Mouse (Mus musculus) embryonic fibroblast, embryonic 13.5 days (primary cell): Measurements from ENCODE around the gene Slc4a10. TPM values are rescaled to one million over a fixed set of nuclear protein-coding genes. Genes with fewer than 3 reads are reported as not detected.

Source experiments
- H3K27ac ChIP-seq: 2 replicates; pipeline ENCODE4 v1.5.1; 2012; ENCODE audit warnings: low read length, control low read depth, inconsistent platforms; ENCODE audit not compliant: insufficient read depth
- H3K4me1 ChIP-seq: 2 replicates; pipeline ENCODE4 v1.6.1; 2011; ENCODE audit warnings: low read length; ENCODE audit not compliant: control insufficient read depth, insufficient read depth
- H3K4me3 ChIP-seq: 2 replicates; pipeline ENCODE4 v1.5.1; 2011; ENCODE audit warnings: mild to moderate bottlenecking, control low read depth, low read length; ENCODE audit not compliant: insufficient read depth
- CTCF ChIP-seq: IDR thresholded peaks from 2 replicates; pipeline ENCODE4 v1.5.1; 2011; ENCODE audit warnings: mild to moderate bottlenecking, control low read depth, low read length, moderate library complexity, borderline replicate concordance; ENCODE audit not compliant: insufficient read depth
- POLR2A ChIP-seq: IDR thresholded peaks from 2 replicates; pipeline ENCODE4 v1.6.1; 2011; ENCODE audit warnings: low read depth, mild to moderate bottlenecking, control low read depth, low read length, moderate library complexity
- polyA plus RNA-seq: library from polyadenylated mRNA; stranded (reverse); fragments of >200 nt; gene quantifications from 2 replicates; pipeline ENCODE4 v1.2.4, GENCODE M21; 2011; ENCODE audit warnings: low read depth; ENCODE audit not compliant: missing spikeins, insufficient read length

Gene Slc4a10
- polyA plus RNA-seq, 1 experiment = 0.14 TPM

GRCm38 (mm10) chr2:62368349-62369053, 322.2 kb downstream of the Slc4a10 start:
- no peaks in the 10 kb centered on the region for H3K4me1 ChIP-seq
- H3K4me3 ChIP-seq = no peak overlapping the region
- no peak for TF ChIP-seq POLR2A
- no peak for TF ChIP-seq CTCF
- H3K27ac ChIP-seq = no peak overlapping the region

GRCm38 (mm10) chr2:62370048-62370447, 323.8 kb downstream of the Slc4a10 start:
- TF ChIP-seq POLR2A (no peak), CTCF (no peak)
- no peaks in the 10 kb centered on the region for H3K4me1 ChIP-seq
- H3K27ac ChIP-seq = no peak overlapping the region
- H3K4me3 ChIP-seq = no peak overlapping the region

- H3K4me3 ChIP-seq = no peak overlapping the region
- TF ChIP-seq POLR2A (no peak), CTCF (no peak)
- H3K4me1 ChIP-seq = no peaks in the 10 kb centered on the region
- H3K27ac ChIP-seq = no peak overlapping the region
Measured at GRCm38 (mm10) chr2:62373692-62374091, 327.4 kb downstream of the Slc4a10 start.

Other genes with a start within 250 kb of the Slc4a10 start
- gene Tbr1, start 243.5 kb upstream of the Slc4a10 start, polyA plus RNA-seq = 0.20 and 0.37 TPM in 2 replicates